Mouse (Mus musculus): ENCODE measurements around the gene Cabcoco1. TPM values are rescaled to one million over a fixed set of nuclear protein-coding genes. Genes with fewer than 3 reads are reported as not detected.

Cabcoco1 gene
- polyA plus RNA-seq, 1 experiment from 2014 or later = 4.7 TPM

- ATAC-seq (ENCODE audit: low FRiP score, low TSS enrichment) = no peak
- Histone ChIP-seq H3K27ac (replicated peaks) (no peak overlapping the region), H3K36me3 (ENCODE audit: control insufficient read depth, insufficient read depth, low read length) (no peaks in the 10 kb centered on the region), H3K4me2 (replicated peaks; ENCODE audit: low read depth) (no peak overlapping the region), H3K4me1 (replicated peaks; ENCODE audit: control insufficient read depth, insufficient read depth) (no peaks in the 10 kb centered on the region), H3K9me3 (ENCODE audit: control insufficient read depth, low read length) (no peaks in the 10 kb centered on the region), H3K27me3 (ENCODE audit: control insufficient read depth, insufficient read depth, low read length) (no peaks in the 10 kb centered on the region), H3K4me3 (ENCODE audit: low read depth, low read length) (no peak overlapping the region), H3K9ac (ENCODE audit: low read length) (no peak overlapping the region)
- DNase-seq (ENCODE audit: low spot score) = no peak
- WGBS = 85% methylated on average over 13 of the region's 13 CpGs
- TF ChIP-seq CTCF (IDR thresholded peaks at IDR 0.05; ENCODE audit: low read depth) = no peak
Observed at GRCm38 (mm10) chr10:68430929-68431328, 110.8 kb downstream of the Cabcoco1 start.

GRCm38 (mm10) chr10:68420393-68420920, 121.2 kb downstream of the Cabcoco1 start:
- Histone ChIP-seq H3K4me3 (ENCODE audit: low read depth, low read length) (no peak overlapping the region), H3K36me3 (ENCODE audit: control insufficient read depth, insufficient read depth, low read length) (no peaks in the 10 kb centered on the region), H3K9me3 (ENCODE audit: control insufficient read depth, low read length) (no peaks in the 10 kb centered on the region), H3K27ac (replicated peaks) (no peak overlapping the region), H3K27me3 (ENCODE audit: control insufficient read depth, insufficient read depth, low read length) (no peaks in the 10 kb centered on the region), H3K4me2 (replicated peaks; ENCODE audit: low read depth) (no peak overlapping the region), H3K4me1 (replicated peaks; ENCODE audit: control insufficient read depth, insufficient read depth) (no peaks in the 10 kb centered on the region), H3K9ac (ENCODE audit: low read length) (no peak overlapping the region)
- TF ChIP-seq CTCF (IDR thresholded peaks at IDR 0.05; ENCODE audit: low read depth) (no peak), EP300 (optimal IDR thresholded peaks at IDR 0.05) (no peak)
- DNase-seq (ENCODE audit: low spot score) (no peak), ATAC-seq (ENCODE audit: low FRiP score, low TSS enrichment) (no peak)
- WGBS = 87% methylated on average over 7 of the region's 7 CpGs

- Histone ChIP-seq H3K4me1 (replicated peaks; ENCODE audit: control insufficient read depth, insufficient read depth) (no peaks in the 10 kb centered on the region), H3K4me3 (ENCODE audit: low read depth, low read length) (no peak overlapping the region), H3K4me2 (replicated peaks; ENCODE audit: low read depth) (no peak overlapping the region), H3K36me3 (ENCODE audit: control insufficient read depth, insufficient read depth, low read length) (no peaks in the 10 kb centered on the region), H3K9ac (ENCODE audit: low read length) (no peak overlapping the region), H3K9me3 (ENCODE audit: control insufficient read depth, low read length) (no peaks in the 10 kb centered on the region), H3K27me3 (ENCODE audit: control insufficient read depth, insufficient read depth, low read length) (no peaks in the 10 kb centered on the region), H3K27ac (replicated peaks) (no peak overlapping the region)
- no peak for TF ChIP-seq CTCF (IDR thresholded peaks at IDR 0.05; ENCODE audit: low read depth)
- no peak for TF ChIP-seq EP300 (optimal IDR thresholded peaks at IDR 0.05)
- ATAC-seq (ENCODE audit: low FRiP score, low TSS enrichment) = no peak
- DNase-seq (ENCODE audit: low spot score) = no peak
- 59% methylated on average over 2 of the region's 2 CpGs for WGBS
Observed at GRCm38 (mm10) chr10:68419893-68420292, 121.8 kb downstream of the Cabcoco1 start.

- TF ChIP-seq CTCF (IDR thresholded peaks at IDR 0.05; ENCODE audit: low read depth) = no peak
- TF ChIP-seq EP300 (optimal IDR thresholded peaks at IDR 0.05) = no peak
- no peaks in the 10 kb centered on the region for H3K9me3 ChIP-seq (ENCODE audit: control insufficient read depth, low read length)
- no peak for DNase-seq (ENCODE audit: low spot score)
Observed at GRCm38 (mm10) chr10:68417074-68417790, 124.5 kb downstream of the Cabcoco1 start.

GRCm38 (mm10) chr10:68405936-68406335, 135.8 kb downstream of the Cabcoco1 start:
- no peak overlapping the region for H3K27ac ChIP-seq (replicated peaks)
- H3K36me3 ChIP-seq (ENCODE audit: control insufficient read depth, insufficient read depth, low read length) = no peaks in the 10 kb centered on the region
- H3K4me3 ChIP-seq (ENCODE audit: low read depth, low read length) = no peak overlapping the region
- H3K4me1 ChIP-seq (replicated peaks; ENCODE audit: control insufficient read depth, insufficient read depth) = no peaks in the 10 kb centered on the region
- TF ChIP-seq CTCF (IDR thresholded peaks at IDR 0.05; ENCODE audit: low read depth) (no peak), EP300 (optimal IDR thresholded peaks at IDR 0.05) (no peak)
- WGBS = 66% methylated on average over 4 of the region's 4 CpGs
- no peaks in the 10 kb centered on the region for H3K27me3 ChIP-seq (ENCODE audit: control insufficient read depth, insufficient read depth, low read length)
- no peak for ATAC-seq (ENCODE audit: low FRiP score, low TSS enrichment)
- no peaks in the 10 kb centered on the region for H3K9me3 ChIP-seq (ENCODE audit: control insufficient read depth, low read length)
- H3K4me2 ChIP-seq (replicated peaks; ENCODE audit: low read depth) = no peak overlapping the region
- no peak for DNase-seq (ENCODE audit: low spot score)
- no peak overlapping the region for H3K9ac ChIP-seq (ENCODE audit: low read length)

More at GRCm38 (mm10) chr10:68417074-68417790, 124.5 kb downstream of the Cabcoco1 start:
- Histone ChIP-seq H3K27ac (replicated peaks) (no peak overlapping the region), H3K9ac (ENCODE audit: low read length) (no peak overlapping the region), H3K4me3 (ENCODE audit: low read depth, low read length) (no peak overlapping the region), H3K36me3 (ENCODE audit: control insufficient read depth, insufficient read depth, low read length) (no peaks in the 10 kb centered on the region), H3K4me2 (replicated peaks; ENCODE audit: low read depth) (no peak overlapping the region), H3K27me3 (ENCODE audit: control insufficient read depth, insufficient read depth, low read length) (no peaks in the 10 kb centered on the region), H3K4me1 (replicated peaks; ENCODE audit: control insufficient read depth, insufficient read depth) (no peaks in the 10 kb centered on the region)
- WGBS = 83% methylated on average over 13 of the region's 13 CpGs
- ATAC-seq (ENCODE audit: low FRiP score, low TSS enrichment) = no peak

GRCm38 (mm10) chr10:68396786-68397185, 144.9 kb downstream of the Cabcoco1 start:
- 18% methylated on average over 8 of the region's 8 CpGs for WGBS

More at GRCm38 (mm10) chr10:68396786-68397185, 144.9 kb downstream of the Cabcoco1 start:
- Histone ChIP-seq H3K4me2 (replicated peaks; ENCODE audit: low read depth) (no peak overlapping the region), H3K4me1 (replicated peaks; ENCODE audit: control insufficient read depth, insufficient read depth) (no peaks in the 10 kb centered on the region), H3K9ac (ENCODE audit: low read length) (no peak overlapping the region), H3K9me3 (ENCODE audit: control insufficient read depth, low read length) (no peaks in the 10 kb centered on the region), H3K27me3 (ENCODE audit: control insufficient read depth, insufficient read depth, low read length) (no peaks in the 10 kb centered on the region), H3K27ac (replicated peaks) (no peak overlapping the region), H3K36me3 (ENCODE audit: control insufficient read depth, insufficient read depth, low read length) (no peaks in the 10 kb centered on the region), H3K4me3 (ENCODE audit: low read depth, low read length) (no peak overlapping the region)
- TF ChIP-seq CTCF (IDR thresholded peaks at IDR 0.05; ENCODE audit: low read depth) (no peak), EP300 (optimal IDR thresholded peaks at IDR 0.05) (no peak)
- no peak for DNase-seq (ENCODE audit: low spot score)
- ATAC-seq (ENCODE audit: low FRiP score, low TSS enrichment) = no peak

Data from stomach, postnatal 0 days (tissue).